Mouse (Mus musculus) monocyte, adult 59 days (primary cell): ENCODE data around the gene Mup5. TPM values are rescaled to one million over a fixed set of nuclear protein-coding genes. Genes with fewer than 3 reads are reported as not detected.

Experiments used
- total RNA-seq, 2 experiments: library from RNA; stranded (reverse); gene quantifications; one replicate each; pipeline ENCODE4 v1.2.4; 2023

The Mup5 gene
- not detected for total RNA-seq

DNA sequence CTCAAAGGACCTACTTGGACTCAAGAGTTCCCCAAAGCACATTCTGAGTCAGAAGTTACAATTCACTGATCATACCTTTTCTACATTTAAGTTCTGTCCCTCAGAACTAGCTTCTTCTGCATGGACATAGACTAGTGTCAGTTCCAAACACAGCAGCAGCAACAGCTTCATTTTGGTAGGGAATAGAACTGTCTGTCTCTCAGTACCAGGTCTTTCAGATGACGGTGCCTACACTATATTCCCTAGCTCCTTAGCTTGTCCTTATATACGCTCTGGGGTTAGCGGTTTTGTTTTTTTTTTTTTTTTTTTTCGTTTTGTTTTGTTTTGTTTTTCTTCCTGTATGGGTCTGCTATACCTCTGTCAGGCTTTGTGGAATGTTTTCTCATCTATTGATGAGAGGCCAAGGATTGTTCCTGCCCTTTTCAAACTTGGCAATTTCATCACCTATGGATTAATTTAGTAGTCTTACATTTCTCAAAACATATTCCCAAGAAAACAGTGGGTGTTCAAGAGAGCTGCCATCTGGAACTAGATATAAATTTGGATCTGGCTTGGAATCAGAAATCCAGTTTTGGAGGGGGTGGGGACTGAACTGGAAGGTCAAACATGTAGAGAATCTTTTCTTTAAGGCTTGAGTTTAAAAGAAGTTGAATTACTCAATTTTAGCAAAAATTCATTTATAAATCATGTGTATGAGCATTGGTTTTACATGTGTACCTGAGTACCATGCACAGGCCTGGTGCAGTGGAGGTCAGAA is at the start of gene Mup5:
TSS of gene Mup5 (minus strand) at position 282 of the 757 bp plus-strand sequence.

DNA sequence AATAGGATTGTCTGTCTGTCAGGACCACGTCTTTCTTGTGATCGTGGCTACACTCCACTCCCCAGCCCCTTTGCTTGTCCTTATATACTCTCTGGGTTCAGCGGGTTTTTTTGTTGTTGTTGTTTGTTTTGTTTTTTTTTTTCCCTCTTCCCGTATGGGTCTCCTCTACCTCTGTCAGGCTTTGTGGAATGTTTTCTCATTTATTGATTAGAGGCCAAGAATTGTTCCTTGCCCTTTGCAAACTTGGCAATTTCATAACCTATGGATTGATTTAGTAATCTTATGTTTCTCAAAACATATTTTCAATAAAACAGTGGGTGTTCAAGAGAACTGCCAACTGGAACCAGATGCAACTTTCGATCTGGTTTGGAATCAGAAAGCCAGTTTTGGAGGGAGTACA is 52.9 kb downstream of the Mup5 start, which contains the start of gene Mup19:
TSS of gene Mup19 (minus strand) at position 101 of the 400 bp plus-strand sequence.

Other genes starting within 250 kb of the Mup5 start
- not detected for gene Mup17, start 239.4 kb downstream of the Mup5 start, total RNA-seq
- not detected for gene Mup18, start 161.1 kb downstream of the Mup5 start, total RNA-seq
- gene Mup19, start 53.0 kb downstream of the Mup5 start, total RNA-seq, result not detected
- gene Mup20, start 218.9 kb upstream of the Mup5 start, total RNA-seq, result not detected